Mouse (Mus musculus) heart, postnatal 0 days (tissue): ENCODE data around the gene Ppp6r1. TPM values are rescaled to one million over a fixed set of nuclear protein-coding genes. Genes with fewer than 3 reads are reported as not detected.

Experiments used
- ATAC-seq: fragments of 200-750 bp; cut with Nextera tagmentation; 2 replicates; pipeline ENCODE4 v1.8.0; 2017; ENCODE audit warnings: low read depth, moderate number of reproducible peaks, moderate library complexity; ENCODE audit not compliant: insufficient read depth
- DNase-seq: peaks from one replicate; pipeline ENCODE4 v3.0.0-alpha.2; 2016; ENCODE audit warnings: low spot score
- H3K27ac ChIP-seq: fragments of 300-500 bp; sonication (generic); 2 replicates; pipeline ENCODE4 v1.5.1; 2014; ENCODE audit warnings: low read depth, mild to moderate bottlenecking
- H3K27me3 ChIP-seq: fragments of 300-500 bp; sonication (generic); 2 replicates; pipeline ENCODE4 v1.6.1; 2014; ENCODE audit warnings: low read length, mixed read lengths; ENCODE audit not compliant: control insufficient read depth, insufficient read depth
- H3K36me3 ChIP-seq: fragments of 300-500 bp; sonication (generic); replicated peaks from 2 replicates; pipeline ENCODE4 v1.6.1; 2014; ENCODE audit warnings: low read length, mixed read lengths; ENCODE audit not compliant: control insufficient read depth, insufficient read depth
- H3K4me1 ChIP-seq: fragments of 300-500 bp; sonication (generic); 2 replicates; pipeline ENCODE4 v1.6.1; 2014; ENCODE audit warnings: antibody characterized with exemption; ENCODE audit not compliant: control insufficient read depth, insufficient read depth
- H3K4me2 ChIP-seq: fragments of 300-500 bp; sonication (generic); 2 replicates; pipeline ENCODE4 v1.6.1; 2014; ENCODE audit warnings: low read depth, mild to moderate bottlenecking, low read length, moderate library complexity
- H3K4me3 ChIP-seq: fragments of 300-500 bp; sonication (generic); 2 replicates; pipeline ENCODE4 v1.5.1; 2014; ENCODE audit warnings: low read depth, low read length
- H3K9ac ChIP-seq: fragments of 300-500 bp; sonication (generic); replicated peaks from 2 replicates; pipeline ENCODE4 v1.6.1; 2014; ENCODE audit warnings: low read depth, low read length, mixed read lengths
- H3K9me3 ChIP-seq: fragments of 300-500 bp; sonication (generic); replicated peaks from 2 replicates; pipeline ENCODE4 v1.6.1; 2016; ENCODE audit warnings: low read length; ENCODE audit not compliant: control insufficient read depth
- CTCF ChIP-seq: IDR thresholded peaks from 2 replicates; pipeline ENCODE4 v1.5.1; 2016; ENCODE audit warnings: antibody characterized with exemption, control low read depth, low read depth
- EP300 ChIP-seq: IDR thresholded peaks from 2 replicates; pipeline ENCODE4 v1.6.1; 2016; ENCODE audit warnings: antibody characterized with exemption, low read depth
- WGBS: fragments of 180-500 bp; shearing (Covaris S2); extraction: QIAGEN DNeasy Blood & Tissue Kit; methylation state at CpG from one replicate; pipeline ENCODE4 v1.1.7; 2014; 5-methylcytosine and 5-hydroxymethylcytosine counted together
- polyA plus RNA-seq: library from polyadenylated mRNA; unstranded; fragments of >200 nt; fragmentation: Nextera tagmentation; extraction: Ambion mirVana; gene quantifications from 2 replicates; pipeline ENCODE4 v1.2.1, GENCODE M21; 2015
- total RNA-seq: library from RNA; depleted of rRNA; stranded (reverse); fragments of >200 nt; gene quantifications from 2 replicates; pipeline ENCODE4 v1.2.3, GENCODE M21; 2014; ENCODE audit warnings: low replicate concordance

Ppp6r1 gene
- total and polyA plus RNA-seq, 2 experiments from 2014 or later = 5.7 to 101 TPM

- DNase-seq (peak; percentile 33), ATAC-seq (no peak)
- WGBS = 8% methylated on average over 1 of the region's 1 CpGs
- no peak for TF ChIP-seq CTCF
- TF ChIP-seq EP300 = no peak
- Histone ChIP-seq H3K9ac (no peak overlapping the region), H3K9me3 (no peaks in the 10 kb centered on the region), H3K4me2 (no peak overlapping the region), H3K27me3 (no peaks in the 10 kb centered on the region), H3K4me3 (no peak overlapping the region), H3K36me3 (no peaks in the 10 kb centered on the region), H3K4me1 (no peaks in the 10 kb centered on the region), H3K27ac (no peak overlapping the region)
Measured at GRCm38 (mm10) chr7:4619979-4620378, 38.8 kb downstream of the Ppp6r1 start.

- H3K9ac ChIP-seq = no peak overlapping the region
- no peaks in the 10 kb centered on the region for H3K9me3 ChIP-seq
- no peak overlapping the region for H3K4me3 ChIP-seq
- TF ChIP-seq CTCF (no peak), EP300 (no peak)
- H3K4me2 ChIP-seq = no peak overlapping the region
- H3K27me3 ChIP-seq = no peaks in the 10 kb centered on the region
- H3K27ac ChIP-seq = no peak overlapping the region
- WGBS = 58% methylated on average over 14 of the region's 14 CpGs
- H3K4me1 ChIP-seq = no peaks in the 10 kb centered on the region
- ATAC-seq (no peak), DNase-seq (no peak)
- no peaks in the 10 kb centered on the region for H3K36me3 ChIP-seq
Measured at GRCm38 (mm10) chr7:4613740-4614403, 44.9 kb downstream of the Ppp6r1 start.

DNA sequence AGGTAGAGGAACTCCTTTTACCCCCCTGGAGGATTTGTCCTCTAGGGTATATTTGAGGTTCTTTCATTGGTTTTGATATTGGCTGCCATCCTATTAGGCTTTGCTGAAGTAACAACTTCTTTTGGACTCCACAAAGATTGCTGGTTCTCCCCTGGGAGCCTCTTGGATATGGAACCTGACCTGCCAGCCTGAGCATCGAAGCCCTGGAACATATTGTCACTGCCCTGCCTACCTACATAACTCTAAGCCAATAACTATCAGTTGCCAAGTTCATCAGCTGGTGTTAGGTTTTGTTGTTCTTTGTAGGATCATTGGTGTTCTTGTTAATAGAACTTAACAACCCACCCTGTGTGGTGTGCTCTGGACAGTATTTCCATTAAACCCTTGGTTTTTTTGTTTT is 45.9 kb downstream of the Ppp6r1 start:
- H3K9me3 ChIP-seq = no peaks in the 10 kb centered on the region
- H3K4me3 ChIP-seq = no peak overlapping the region
- no peak for DNase-seq
- 72% methylated on average over 1 of the region's 1 CpGs for WGBS
- no peak overlapping the region for H3K4me2 ChIP-seq
- TF ChIP-seq EP300 (no peak), CTCF (no peak)
- H3K27ac ChIP-seq = no peak overlapping the region
- no peak overlapping the region for H3K9ac ChIP-seq
- no peaks in the 10 kb centered on the region for H3K36me3 ChIP-seq
- ATAC-seq = no peak
- H3K4me1 ChIP-seq = no peaks in the 10 kb centered on the region
- H3K27me3 ChIP-seq = no peaks in the 10 kb centered on the region

GRCm38 (mm10) chr7:4612386-4612785 is 46.4 kb downstream of the Ppp6r1 start:
- DNase-seq = no peak
- ATAC-seq = no peak
- H3K27ac ChIP-seq = no peak overlapping the region
- no peak for TF ChIP-seq CTCF
- no peak for TF ChIP-seq EP300
- WGBS = 45% methylated on average over 8 of the region's 8 CpGs
- H3K4me1 ChIP-seq = no peaks in the 10 kb centered on the region
- H3K9ac ChIP-seq = no peak overlapping the region
- no peak overlapping the region for H3K4me2 ChIP-seq
- H3K4me3 ChIP-seq = no peak overlapping the region
- H3K27me3 ChIP-seq = no peaks in the 10 kb centered on the region
- no peaks in the 10 kb centered on the region for H3K9me3 ChIP-seq
- H3K36me3 ChIP-seq = no peaks in the 10 kb centered on the region

- Histone ChIP-seq H3K9me3 (no peaks in the 10 kb centered on the region), H3K36me3 (no peaks in the 10 kb centered on the region), H3K27ac (no peak overlapping the region), H3K4me2 (no peak overlapping the region), H3K27me3 (no peaks in the 10 kb centered on the region), H3K9ac (no peak overlapping the region), H3K4me1 (no peaks in the 10 kb centered on the region), H3K4me3 (no peak overlapping the region)
- WGBS = 59% methylated on average over 12 of the region's 12 CpGs
- DNase-seq (no peak), ATAC-seq (no peak)
- TF ChIP-seq EP300 (no peak), CTCF (no peak)
Measured at GRCm38 (mm10) chr7:4611921-4612341, 46.9 kb downstream of the Ppp6r1 start.

GRCm38 (mm10) chr7:4611511-4611910 is 47.3 kb downstream of the Ppp6r1 start:
- TF ChIP-seq EP300 = no peak
- no peak for TF ChIP-seq CTCF
- Histone ChIP-seq H3K27me3 (no peaks in the 10 kb centered on the region), H3K36me3 (no peaks in the 10 kb centered on the region), H3K4me3 (no peak overlapping the region), H3K9ac (no peak overlapping the region), H3K9me3 (no peaks in the 10 kb centered on the region), H3K4me2 (no peak overlapping the region), H3K4me1 (no peaks in the 10 kb centered on the region), H3K27ac (no peak overlapping the region)
- DNase-seq = no peak
- no peak for ATAC-seq
- WGBS = 77% methylated on average over 12 of the region's 12 CpGs
